Mouse (Mus musculus): Measurements from ENCODE around the gene Schip1.

GRCm38 (mm10) chr3:68325575-68325974 is 261.0 kb downstream of the Schip1 start:
- no peak for TF ChIP-seq GATA1 (IDR thresholded peaks at IDR 0.05; ENCODE audit: low read length)
- TF ChIP-seq TAL1 (IDR thresholded peaks at IDR 0.05; ENCODE audit: low read length): no peak
